Mouse (Mus musculus) forebrain, postnatal 0 days (tissue): Measurements from ENCODE around the gene Nsfl1c. TPM values are rescaled to one million over a fixed set of nuclear protein-coding genes. Genes with fewer than 3 reads are reported as not detected.
A peak's percentile ranks its signal among the peaks of the same experiment; 100 is the strongest.

ENCODE experiments used
- ATAC-seq: fragments of 200-750 bp; cut with Nextera tagmentation; 2 replicates; pipeline ENCODE4 v1.8.0; 2017; ENCODE audit warnings: mild to moderate bottlenecking, moderate library complexity
- DNase-seq: peaks from one replicate; pipeline ENCODE4 v3.0.0-alpha.2; 2015
- H3K27ac ChIP-seq: fragments of 300-500 bp; sonication (generic); 2 replicates; pipeline ENCODE4 v1.5.1; 2014; ENCODE audit warnings: low read depth, mild to moderate bottlenecking, antibody characterized with exemption, low read length, moderate library complexity, mixed read lengths
- H3K27me3 ChIP-seq: fragments of 300-500 bp; sonication (generic); 2 replicates; pipeline ENCODE4 v1.6.1; 2014; ENCODE audit warnings: mild to moderate bottlenecking, low read length, mixed read lengths; ENCODE audit not compliant: insufficient read depth
- H3K36me3 ChIP-seq: fragments of 300-500 bp; sonication (generic); 2 replicates; pipeline ENCODE4 v1.6.1; 2014; ENCODE audit warnings: mild to moderate bottlenecking, moderate library complexity; ENCODE audit not compliant: insufficient read depth
- H3K4me1 ChIP-seq: fragments of 300-500 bp; sonication (generic); 2 replicates; pipeline ENCODE4 v1.6.1; 2014; ENCODE audit warnings: antibody characterized with exemption; ENCODE audit not compliant: insufficient read depth
- H3K4me2 ChIP-seq: fragments of 300-500 bp; sonication (generic); 2 replicates; pipeline ENCODE4 v1.6.1; 2014; ENCODE audit warnings: low read depth, mild to moderate bottlenecking, moderate library complexity
- H3K4me3 ChIP-seq: fragments of 300-500 bp; sonication (generic); 2 replicates; pipeline ENCODE4 v1.5.1; 2014; ENCODE audit warnings: low read depth, low read length, mixed read lengths
- H3K9ac ChIP-seq: fragments of 300-500 bp; sonication (generic); 2 replicates; pipeline ENCODE4 v1.6.1; 2014; ENCODE audit warnings: mild to moderate bottlenecking
- H3K9me3 ChIP-seq: fragments of 300-500 bp; sonication (generic); 2 replicates; pipeline ENCODE4 v1.6.1; 2016; ENCODE audit warnings: low read length
- CTCF ChIP-seq: sonication (generic); IDR thresholded peaks from 2 replicates; pipeline ENCODE4 v1.5.1; 2016; ENCODE audit warnings: antibody characterized with exemption, control low read depth, low read depth
- WGBS: fragments of 180-500 bp; shearing (Covaris S2); extraction: QIAGEN DNeasy Blood & Tissue Kit; methylation state at CpG from one replicate; pipeline ENCODE4 v1.1.7; 2014; 5-methylcytosine and 5-hydroxymethylcytosine counted together
- polyA plus RNA-seq: library from polyadenylated mRNA; unstranded; fragments of >200 nt; fragmentation: Nextera tagmentation; extraction: Ambion mirVana; gene quantifications from 2 replicates; pipeline ENCODE4 v1.2.1, GENCODE M21; 2015
- total RNA-seq: library from RNA; depleted of rRNA; stranded (reverse); fragments of >200 nt; gene quantifications from 2 replicates; pipeline ENCODE4 v1.2.3, GENCODE M21; 2014

The Nsfl1c gene
- total and polyA plus RNA-seq, 2 experiments from 2014 or later = 124 to 244 TPM

GRCm38 (mm10) chr2:151530378-151531230, 36.6 kb downstream of the Nsfl1c start:
- no peak for TF ChIP-seq CTCF
- Histone ChIP-seq H3K4me1 (no peaks in the 10 kb centered on the region), H3K27me3 (no peaks in the 10 kb centered on the region), H3K9me3 (no peaks in the 10 kb centered on the region), H3K4me2 (no peak overlapping the region), H3K4me3 (no peak overlapping the region), H3K27ac (no peak overlapping the region), H3K36me3 (peaks cover 7% of the 10 kb centered on the region; the same call in 1 of the 2 replicates), H3K9ac (no peak overlapping the region)
- 51% methylated on average over 8 of the region's 8 CpGs for WGBS
- DNase-seq = no peak
- ATAC-seq = no peak

GRCm38 (mm10) chr2:151533632-151534031, 39.6 kb downstream of the Nsfl1c start:
- Histone ChIP-seq H3K9ac (no peak overlapping the region), H3K9me3 (no peaks in the 10 kb centered on the region), H3K27ac (no peak overlapping the region), H3K4me2 (no peak overlapping the region), H3K4me3 (no peak overlapping the region), H3K36me3 (no peaks in the 10 kb centered on the region), H3K27me3 (no peaks in the 10 kb centered on the region), H3K4me1 (no peaks in the 10 kb centered on the region)
- TF ChIP-seq CTCF = no peak
- DNase-seq (no peak), ATAC-seq (no peak)
- 85% methylated on average over 6 of the region's 6 CpGs for WGBS

DNA sequence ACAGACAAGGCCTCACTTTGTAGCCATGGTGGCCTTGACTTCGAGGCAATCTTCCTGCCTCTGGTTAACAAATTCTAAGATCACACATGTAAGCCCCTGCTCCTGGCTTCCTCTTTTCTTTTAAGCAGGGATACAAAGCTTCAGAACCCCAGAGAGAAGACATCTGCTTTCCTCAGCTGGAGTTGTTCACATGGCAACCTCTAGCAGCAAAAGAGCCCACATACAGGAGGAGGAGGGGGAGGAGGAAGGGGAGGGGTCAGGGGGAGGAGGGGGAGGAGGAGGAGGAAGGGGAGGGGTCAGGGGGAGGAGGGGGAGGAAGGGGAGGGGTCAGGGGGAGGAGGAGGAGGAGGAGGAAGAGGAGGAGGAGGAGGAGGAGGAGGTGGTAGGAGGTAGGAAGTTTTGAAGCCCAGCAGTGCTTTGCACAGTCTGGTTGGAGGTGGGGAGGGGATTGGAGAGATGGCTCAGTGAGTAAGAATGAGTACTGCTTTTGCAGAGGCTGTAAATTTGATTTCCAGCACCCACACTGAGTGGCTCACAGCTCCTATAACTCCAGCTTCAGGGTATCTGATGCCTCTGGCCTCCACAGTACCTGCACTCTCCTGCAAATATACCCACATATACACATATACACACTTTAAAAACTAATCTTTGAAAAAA, 42.1 kb downstream of the Nsfl1c start:
- Histone ChIP-seq H3K27ac (peak overlapping the region; percentile 15; the same call in 1 of the 2 replicates), H3K36me3 (no peaks in the 10 kb centered on the region), H3K27me3 (no peaks in the 10 kb centered on the region), H3K4me1 (no peaks in the 10 kb centered on the region), H3K9ac (no peak overlapping the region), H3K4me2 (no peak overlapping the region), H3K4me3 (no peak overlapping the region), H3K9me3 (no peaks in the 10 kb centered on the region)
- TF ChIP-seq CTCF = no peak
- DNase-seq = no peak
- WGBS = 48% methylated on average over 1 of the region's 1 CpGs
- peak; percentile 68; the same call in 1 of the 2 replicates for ATAC-seq

GRCm38 (mm10) chr2:151536618-151536974, 42.6 kb downstream of the Nsfl1c start:
- Histone ChIP-seq H3K27ac (no peak overlapping the region), H3K36me3 (no peaks in the 10 kb centered on the region), H3K4me1 (peaks cover 3% of the 10 kb centered on the region; the same call in 1 of the 2 replicates), H3K9ac (no peak overlapping the region), H3K9me3 (no peaks in the 10 kb centered on the region), H3K4me3 (no peak overlapping the region), H3K27me3 (no peaks in the 10 kb centered on the region), H3K4me2 (no peak overlapping the region)
- ATAC-seq (peak; percentile 38; the same call in 1 of the 2 replicates), DNase-seq (peak; percentile 38)
- TF ChIP-seq CTCF = no peak
- 41% methylated on average over 5 of the region's 5 CpGs for WGBS

- H3K27ac ChIP-seq = no peak overlapping the region
- no peak overlapping the region for H3K9ac ChIP-seq
- 69% methylated on average over 4 of the region's 4 CpGs for WGBS
- peaks cover 10% of the 10 kb centered on the region for H3K4me1 ChIP-seq
- ATAC-seq (no peak), DNase-seq (no peak)
- no peaks in the 10 kb centered on the region for H3K27me3 ChIP-seq
- no peak for TF ChIP-seq CTCF
- H3K9me3 ChIP-seq = no peaks in the 10 kb centered on the region
- no peak overlapping the region for H3K4me3 ChIP-seq
- H3K4me2 ChIP-seq = no peak overlapping the region
- H3K36me3 ChIP-seq = no peaks in the 10 kb centered on the region
These were observed 44.7 kb downstream of the Nsfl1c start for GRCm38 (mm10) chr2:151538646-151539045.

- ATAC-seq (peak; percentile 98), DNase-seq (peak; percentile 97)
- H3K27ac ChIP-seq = peak within 1 kb of the TSS; percentile 89
- H3K4me2 ChIP-seq = peak within 1 kb of the TSS; percentile 79
- peaks cover 25% of the 10 kb centered on the region for H3K4me1 ChIP-seq
- H3K9ac ChIP-seq = peak within 1 kb of the TSS; percentile 88
- peaks cover 11% of the 10 kb centered on the region for H3K36me3 ChIP-seq
- WGBS = under 1% methylated on average over 72 of the region's 93 CpGs
- H3K4me3 ChIP-seq = peak within 1 kb of the TSS; percentile 98
- no peaks in the 10 kb centered on the region for H3K27me3 ChIP-seq
- no peaks in the 10 kb centered on the region for H3K9me3 ChIP-seq
- TF ChIP-seq CTCF = peak; percentile 21; the same call in 1 of the 2 replicates
These were observed 48.5 kb downstream of the Nsfl1c start, which contains the start of gene Fkbp1a for GRCm38 (mm10) chr2:151542323-151543062. Fkbp1a (plus strand) TSS chr2:151542483.
